Mouse (Mus musculus) hindbrain, embryonic 11.5 days (tissue): Measurements from ENCODE around the gene Cbx7. TPM values are rescaled to one million over a fixed set of nuclear protein-coding genes. Genes with fewer than 3 reads are reported as not detected.
A peak's percentile ranks its signal among the peaks of the same experiment; 100 is the strongest.

Source experiments
- ATAC-seq: fragments of 200-750 bp; cut with Nextera tagmentation; 2 replicates; pipeline ENCODE4 v1.8.0; 2017; ENCODE audit warnings: mild to moderate bottlenecking, moderate TSS enrichment, moderate library complexity; ENCODE audit not compliant: low FRiP score
- DNase-seq: peaks from one replicate; pipeline ENCODE4 v3.0.0-alpha.2; 2015; ENCODE audit warnings: low spot score
- H3K27ac ChIP-seq: fragments of 300-500 bp; sonication (generic); 2 replicates; pipeline ENCODE4 v1.5.1; 2014; ENCODE audit warnings: mild to moderate bottlenecking, low read depth, low read length
- H3K27me3 ChIP-seq: fragments of 300-500 bp; sonication (generic); 2 replicates; pipeline ENCODE4 v1.6.1; 2014; ENCODE audit warnings: mild to moderate bottlenecking, low read length, moderate library complexity, mixed read lengths; ENCODE audit not compliant: control insufficient read depth, insufficient read depth
- H3K36me3 ChIP-seq: fragments of 300-500 bp; sonication (generic); 2 replicates; pipeline ENCODE4 v1.6.1; 2014; ENCODE audit warnings: mild to moderate bottlenecking, low read length, moderate library complexity, mixed read lengths; ENCODE audit not compliant: control insufficient read depth, insufficient read depth
- H3K4me1 ChIP-seq: fragments of 300-500 bp; sonication (generic); replicated peaks from 2 replicates; pipeline ENCODE4 v1.6.1; 2014; ENCODE audit warnings: low read length, mixed read lengths; ENCODE audit not compliant: control insufficient read depth, insufficient read depth
- H3K4me2 ChIP-seq: fragments of 300-500 bp; sonication (generic); replicated peaks from 2 replicates; pipeline ENCODE4 v1.6.1; 2014; ENCODE audit warnings: mild to moderate bottlenecking, low read depth, low read length
- H3K4me3 ChIP-seq: fragments of 300-500 bp; sonication (generic); 2 replicates; pipeline ENCODE4 v1.5.1; 2014; ENCODE audit warnings: low read depth, low read length
- H3K9ac ChIP-seq: fragments of 300-500 bp; sonication (generic); 2 replicates; pipeline ENCODE4 v1.6.1; 2014; ENCODE audit warnings: low read depth, low read length
- H3K9me3 ChIP-seq: fragments of 300-500 bp; sonication (generic); 2 replicates; pipeline ENCODE4 v1.6.1; 2016; ENCODE audit warnings: low read length; ENCODE audit not compliant: control insufficient read depth
- WGBS: fragments of 180-500 bp; shearing (Covaris S2); extraction: QIAGEN DNeasy Blood & Tissue Kit; methylation state at CpG from one replicate; pipeline ENCODE4 v1.1.7; 2014; 5-methylcytosine and 5-hydroxymethylcytosine counted together
- polyA plus RNA-seq: library from polyadenylated mRNA; unstranded; fragments of >200 nt; fragmentation: Nextera tagmentation; extraction: Ambion mirVana; gene quantifications from 2 replicates; pipeline ENCODE4 v1.2.1, GENCODE M21; 2014

The Cbx7 gene
- polyA plus RNA-seq, 1 experiment from 2014 or later, result 1.7 TPM

DNA sequence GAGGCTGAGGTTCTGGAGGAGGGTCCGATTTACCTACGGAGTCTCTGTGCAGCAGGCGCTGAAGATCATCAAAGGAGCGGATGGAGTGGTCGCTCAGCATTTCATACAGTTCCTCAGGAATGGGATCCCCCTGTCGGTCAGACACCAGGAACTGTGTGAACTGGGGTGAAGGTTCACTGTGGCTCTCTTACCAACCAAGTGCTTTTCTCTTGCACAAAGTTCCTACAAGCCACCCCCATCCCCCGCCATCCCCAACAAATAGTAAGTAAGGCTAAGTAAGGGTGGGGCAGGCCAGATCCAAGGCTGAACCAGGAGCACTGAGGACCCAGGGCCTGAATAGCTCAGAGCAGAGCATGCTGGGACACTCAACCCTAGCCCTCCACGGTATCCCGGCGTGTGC is 34.5 kb upstream of the Cbx7 start:
- ATAC-seq (no peak), DNase-seq (no peak)
- H3K4me3 ChIP-seq, result no peak overlapping the region
- H3K36me3 ChIP-seq, result no peaks in the 10 kb centered on the region
- H3K4me1 ChIP-seq, result peaks cover 10% of the 10 kb centered on the region
- H3K9ac ChIP-seq, result no peak overlapping the region
- H3K4me2 ChIP-seq, result no peak overlapping the region
- peaks cover 5% of the 10 kb centered on the region for H3K27me3 ChIP-seq
- H3K9me3 ChIP-seq, result no peaks in the 10 kb centered on the region
- 76% methylated on average over 10 of the region's 10 CpGs for WGBS
- H3K27ac ChIP-seq, result no peak overlapping the region

GRCm38 (mm10) chr15:80004644-80005340 is 33.9 kb upstream of the Cbx7 start:
- no peak for ATAC-seq
- Histone ChIP-seq H3K9ac (no peak overlapping the region), H3K4me3 (no peak overlapping the region), H3K27me3 (peaks cover under 1% of the 10 kb centered on the region; the same call in 1 of the 2 replicates), H3K27ac (peak overlapping the region; percentile 53), H3K9me3 (no peaks in the 10 kb centered on the region), H3K4me2 (no peak overlapping the region), H3K36me3 (no peaks in the 10 kb centered on the region), H3K4me1 (peaks cover 10% of the 10 kb centered on the region)
- WGBS, result 26% methylated on average over 14 of the region's 14 CpGs
- DNase-seq, result peak; percentile 31

GRCm38 (mm10) chr15:80003581-80003980 is 32.7 kb upstream of the Cbx7 start:
- no peaks in the 10 kb centered on the region for H3K9me3 ChIP-seq
- 40% methylated on average over 2 of the region's 2 CpGs for WGBS
- no peak overlapping the region for H3K27ac ChIP-seq
- no peaks in the 10 kb centered on the region; the same call in 1 of the 2 replicates for H3K27me3 ChIP-seq
- H3K9ac ChIP-seq, result no peak overlapping the region
- H3K36me3 ChIP-seq, result no peaks in the 10 kb centered on the region
- H3K4me3 ChIP-seq, result no peak overlapping the region
- ATAC-seq (no peak), DNase-seq (no peak)
- no peak overlapping the region for H3K4me2 ChIP-seq
- peaks cover 10% of the 10 kb centered on the region for H3K4me1 ChIP-seq

GRCm38 (mm10) chr15:80001601-80002000 is 30.7 kb upstream of the Cbx7 start:
- no peaks in the 10 kb centered on the region; the same call in 1 of the 2 replicates for H3K27me3 ChIP-seq
- no peaks in the 10 kb centered on the region for H3K9me3 ChIP-seq
- H3K4me3 ChIP-seq, result no peak overlapping the region
- no peaks in the 10 kb centered on the region for H3K36me3 ChIP-seq
- DNase-seq (no peak), ATAC-seq (no peak)
- 95% methylated on average over 23 of the region's 23 CpGs for WGBS
- no peak overlapping the region for H3K27ac ChIP-seq
- no peak overlapping the region for H3K9ac ChIP-seq
- H3K4me1 ChIP-seq, result peaks cover 10% of the 10 kb centered on the region
- no peak overlapping the region for H3K4me2 ChIP-seq

DNA sequence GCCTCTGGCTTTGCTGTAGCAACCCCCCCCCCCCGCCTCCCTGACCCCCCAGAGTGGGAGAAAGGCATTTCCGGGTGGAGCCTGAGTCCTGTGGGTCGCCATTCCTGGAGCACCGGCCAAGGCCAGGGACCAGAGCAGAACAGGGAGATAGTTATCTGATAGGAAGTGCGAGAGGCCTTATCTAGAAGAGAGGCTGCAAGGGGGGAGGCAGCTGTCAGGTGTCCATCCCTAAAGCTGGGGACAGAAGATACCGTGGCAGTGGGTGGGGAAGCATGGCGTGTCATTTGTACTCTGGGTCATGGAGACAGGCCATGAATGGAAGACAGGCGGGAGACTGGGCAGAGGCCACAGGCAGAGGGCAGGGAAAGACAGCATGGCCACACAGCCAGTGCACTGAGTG is 29.8 kb upstream of the Cbx7 start:
- 44% methylated on average over 8 of the region's 8 CpGs for WGBS
- no peak overlapping the region for H3K4me2 ChIP-seq
- no peak overlapping the region for H3K27ac ChIP-seq

GRCm38 (mm10) chr15:79997988-79998387 is 27.1 kb upstream of the Cbx7 start:
- Histone ChIP-seq H3K4me3 (no peak overlapping the region), H3K36me3 (no peaks in the 10 kb centered on the region), H3K4me2 (no peak overlapping the region), H3K9me3 (no peaks in the 10 kb centered on the region), H3K4me1 (no peaks in the 10 kb centered on the region), H3K27me3 (no peaks in the 10 kb centered on the region), H3K9ac (no peak overlapping the region), H3K27ac (no peak overlapping the region)
- no peak for ATAC-seq
- DNase-seq, result no peak
- 60% methylated on average over 3 of the region's 3 CpGs for WGBS

More for the DNA sequence above, 29.8 kb upstream of the Cbx7 start:
- H3K4me3 ChIP-seq, result no peak overlapping the region
- ATAC-seq, result no peak
- no peak for DNase-seq
- no peaks in the 10 kb centered on the region; the same call in 1 of the 2 replicates for H3K27me3 ChIP-seq
- peaks cover 10% of the 10 kb centered on the region for H3K4me1 ChIP-seq
- H3K9me3 ChIP-seq, result no peaks in the 10 kb centered on the region
- no peaks in the 10 kb centered on the region for H3K36me3 ChIP-seq
- H3K9ac ChIP-seq, result no peak overlapping the region

GRCm38 (mm10) chr15:79996781-79997180 is 25.9 kb upstream of the Cbx7 start:
- no peaks in the 10 kb centered on the region for H3K27me3 ChIP-seq
- 88% methylated on average over 11 of the region's 11 CpGs for WGBS
- no peaks in the 10 kb centered on the region for H3K4me1 ChIP-seq
- no peak overlapping the region for H3K27ac ChIP-seq
- H3K4me2 ChIP-seq, result no peak overlapping the region
- H3K9ac ChIP-seq, result no peak overlapping the region
- no peak overlapping the region for H3K4me3 ChIP-seq
- no peaks in the 10 kb centered on the region for H3K9me3 ChIP-seq
- DNase-seq (no peak), ATAC-seq (no peak)
- H3K36me3 ChIP-seq, result no peaks in the 10 kb centered on the region

DNA sequence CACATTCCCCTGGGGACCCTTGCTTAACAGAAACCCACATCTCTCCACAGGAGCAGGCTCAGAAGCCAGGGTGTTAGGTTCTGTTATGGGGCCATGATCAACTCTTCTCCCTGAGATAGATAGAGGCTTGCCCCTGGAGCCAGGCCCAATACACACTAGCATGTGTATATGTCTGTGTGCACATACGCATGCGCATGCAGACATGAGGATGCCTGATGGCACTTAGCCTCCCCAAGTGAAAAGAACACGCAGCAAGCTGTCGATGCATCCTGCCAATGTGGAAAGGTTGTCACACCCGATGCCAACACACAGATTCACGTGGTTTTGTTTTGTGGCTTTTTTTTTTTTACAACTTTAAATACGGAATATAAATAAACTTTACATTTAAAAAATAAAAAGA is 24.6 kb upstream of the Cbx7 start:
- no peaks in the 10 kb centered on the region for H3K9me3 ChIP-seq
- no peak overlapping the region for H3K9ac ChIP-seq
- H3K4me1 ChIP-seq, result no peaks in the 10 kb centered on the region
- H3K4me2 ChIP-seq, result no peak overlapping the region
- H3K27ac ChIP-seq, result no peak overlapping the region
- H3K27me3 ChIP-seq, result no peaks in the 10 kb centered on the region
- ATAC-seq, result no peak
- 94% methylated on average over 7 of the region's 7 CpGs for WGBS
- H3K36me3 ChIP-seq, result no peaks in the 10 kb centered on the region
- DNase-seq, result no peak
- H3K4me3 ChIP-seq, result no peak overlapping the region

DNA sequence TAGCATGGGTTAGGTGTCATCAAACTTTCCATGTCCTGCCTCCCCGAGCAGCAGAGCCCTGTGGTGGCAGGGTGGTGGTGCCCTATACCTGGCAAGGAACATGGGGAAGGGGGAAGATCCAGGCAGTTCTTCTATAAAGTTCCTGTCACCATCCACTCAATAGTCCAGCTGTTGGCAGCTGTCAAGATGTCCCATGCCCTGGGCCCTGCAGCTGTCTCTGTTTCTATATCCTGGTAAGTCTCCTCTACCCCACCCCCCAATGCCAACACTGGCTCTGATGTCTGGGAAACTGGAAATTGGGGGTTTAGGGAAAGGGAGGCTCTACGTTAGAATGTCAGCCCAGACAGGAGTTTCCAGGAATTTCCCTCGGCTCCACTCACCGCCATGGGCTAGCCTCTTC is 23.6 kb upstream of the Cbx7 start:
- no peaks in the 10 kb centered on the region for H3K9me3 ChIP-seq
- 82% methylated on average over 4 of the region's 4 CpGs for WGBS
- H3K27ac ChIP-seq, result no peak overlapping the region
- no peak for ATAC-seq
- H3K4me3 ChIP-seq, result no peak overlapping the region
- no peaks in the 10 kb centered on the region for H3K36me3 ChIP-seq
- H3K9ac ChIP-seq, result no peak overlapping the region
- H3K4me1 ChIP-seq, result no peaks in the 10 kb centered on the region
- no peak for DNase-seq
- no peaks in the 10 kb centered on the region for H3K27me3 ChIP-seq
- H3K4me2 ChIP-seq, result no peak overlapping the region
